Mouse (Mus musculus) CH12.LX (cell line): Measurements from ENCODE around the gene Lrrc49. TPM values are rescaled to one million over a fixed set of nuclear protein-coding genes. Genes with fewer than 3 reads are reported as not detected.

Experiments used
- DNase-seq: peaks from one replicate; pipeline ENCODE4 v3.0.0-alpha.2; 2013; ENCODE audit errors: extremely low read depth
- H3K27ac ChIP-seq: 2 replicates; pipeline ENCODE4 v1.5.1; 2012; ENCODE audit warnings: low read depth, mild to moderate bottlenecking, control low read depth, moderate library complexity; ENCODE audit not compliant: insufficient read depth
- H3K27me3 ChIP-seq: replicated peaks from 2 replicates; pipeline ENCODE3; 2012; ENCODE audit warnings: inconsistent platforms
- H3K36me3 ChIP-seq, 2 experiments: replicated peaks in 1 of 2; 2 replicates each; pipeline versions ENCODE3 to v1.6.1; 2012; ENCODE audit warnings: inconsistent platforms in 1 of 2, low read length in 1 of 2, mild to moderate bottlenecking in 1 of 2, mixed read lengths in 1 of 2, moderate library complexity in 1 of 2; ENCODE audit not compliant: control insufficient read depth in 1 of 2, insufficient read depth in 1 of 2
- H3K4me1 ChIP-seq, 2 experiments: 2 replicates each; pipeline ENCODE4 v1.6.1; 2012; ENCODE audit warnings: inconsistent platforms in 1 of 2, moderate library complexity in 1 of 2; ENCODE audit not compliant: insufficient read depth in 2 of 2, control insufficient read depth in 1 of 2
- H3K4me2 ChIP-seq: 2 replicates; pipeline ENCODE4 v1.6.1; 2012; ENCODE audit warnings: low read depth, mild to moderate bottlenecking, control low read depth; ENCODE audit not compliant: poor library complexity, insufficient read depth, severe bottlenecking
- H3K4me3 ChIP-seq, 3 experiments: fragments of 150-350 bp in 1 of 3; sonication (generic) in 1 of 3; replicated peaks in 1 of 3; 2 replicates each; pipeline versions ENCODE3 to v1.5.1; 2011 to 2012; ENCODE audit warnings: low read depth in 2 of 3, low read length in 2 of 3, mild to moderate bottlenecking in 2 of 3, moderate library complexity in 2 of 3, control low read depth in 1 of 3, improper control_type of control experiment in 1 of 3, inconsistent platforms in 1 of 3, mixed read lengths in 1 of 3; ENCODE audit not compliant: poor library complexity in 1 of 3
- H3K79me2 ChIP-seq: replicated peaks from 2 replicates; pipeline ENCODE4 v1.6.1; 2012; ENCODE audit warnings: mild to moderate bottlenecking, moderate library complexity; ENCODE audit not compliant: control insufficient read depth, poor library complexity, insufficient read depth, severe bottlenecking; ENCODE audit errors: extremely low read depth
- H3K9ac ChIP-seq: 2 replicates; pipeline ENCODE4 v1.6.1; 2012; ENCODE audit warnings: low read depth, mild to moderate bottlenecking, control low read depth, moderate library complexity; ENCODE audit not compliant: insufficient read depth
- H3K9me3 ChIP-seq: replicated peaks from 2 replicates; pipeline ENCODE3; 2012; ENCODE audit warnings: low read length, inconsistent platforms, mixed read lengths
- CHD1 ChIP-seq: IDR thresholded peaks from 2 replicates; pipeline ENCODE4 v1.6.1; 2012; ENCODE audit warnings: low read depth, low read length, improper control_type of control experiment, inconsistent platforms
- E2F4 ChIP-seq: IDR thresholded peaks from 2 replicates; pipeline ENCODE4 v1.6.1; 2011; ENCODE audit warnings: low read depth, low read length, improper control_type of control experiment; ENCODE audit not compliant: insufficient replicate concordance
- ELF1 ChIP-seq: IDR thresholded peaks from 2 replicates; pipeline ENCODE4 v1.6.1; 2014; ENCODE audit warnings: low read depth, mild to moderate bottlenecking, inconsistent platforms, low read length, improper control_type of control experiment
- EP300 ChIP-seq: IDR thresholded peaks from 2 replicates; pipeline ENCODE4 v1.6.1; 2011; ENCODE audit warnings: low read length, improper control_type of control experiment
- HCFC1 ChIP-seq: IDR thresholded peaks from 2 replicates; pipeline ENCODE4 v1.6.1; 2012; ENCODE audit warnings: low read depth, mild to moderate bottlenecking, inconsistent platforms, low read length, improper control_type of control experiment
- IRF4 ChIP-seq: IDR thresholded peaks from 2 replicates; pipeline ENCODE4 v1.6.1; 2014; ENCODE audit warnings: low read depth, mild to moderate bottlenecking, inconsistent platforms, low read length, improper control_type of control experiment
- JUN ChIP-seq: IDR thresholded peaks from 2 replicates; pipeline ENCODE4 v1.6.1; 2011; ENCODE audit warnings: low read depth, mild to moderate bottlenecking, low read length, improper control_type of control experiment, moderate library complexity; ENCODE audit not compliant: insufficient read depth
- KAT2A ChIP-seq: IDR thresholded peaks from 2 replicates; pipeline ENCODE4 v1.6.1; 2012; ENCODE audit warnings: low read length, improper control_type of control experiment, inconsistent platforms; ENCODE audit not compliant: insufficient replicate concordance
- MAFK ChIP-seq: IDR thresholded peaks from 2 replicates; pipeline ENCODE4 v1.6.1; 2011; ENCODE audit warnings: low read length, improper control_type of control experiment; ENCODE audit not compliant: insufficient replicate concordance
- MAX ChIP-seq: IDR thresholded peaks from 2 replicates; pipeline ENCODE4 v1.6.1; 2011; ENCODE audit warnings: low read length, improper control_type of control experiment
- MAZ ChIP-seq: IDR thresholded peaks from 2 replicates; pipeline ENCODE4 v1.6.1; 2012; ENCODE audit warnings: low read depth, mild to moderate bottlenecking, inconsistent platforms, low read length, improper control_type of control experiment, moderate library complexity
- MXI1 ChIP-seq: IDR thresholded peaks from 2 replicates; pipeline ENCODE4 v1.6.1; 2011; ENCODE audit warnings: mild to moderate bottlenecking, low read depth, low read length, improper control_type of control experiment
- NELFE ChIP-seq: IDR thresholded peaks from 2 replicates; pipeline ENCODE4 v1.6.1; 2011; ENCODE audit warnings: low read depth, low read length, improper control_type of control experiment
- PAX5 ChIP-seq: IDR thresholded peaks from 2 replicates; pipeline ENCODE4 v1.6.1; 2012; ENCODE audit warnings: low read length, inconsistent platforms, mixed read lengths
- SIN3A ChIP-seq: IDR thresholded peaks from 2 replicates; pipeline ENCODE4 v1.6.1; 2012; ENCODE audit warnings: low read length, improper control_type of control experiment, inconsistent platforms
- SMC3 ChIP-seq: IDR thresholded peaks from 2 replicates; pipeline ENCODE4 v1.6.1; 2011; ENCODE audit warnings: low read depth, low read length, improper control_type of control experiment
- USF1 ChIP-seq: IDR thresholded peaks from 2 replicates; pipeline ENCODE4 v1.6.1; 2014; ENCODE audit warnings: low read depth, mild to moderate bottlenecking, inconsistent platforms, low read length, improper control_type of control experiment
- ZC3H11A ChIP-seq: IDR thresholded peaks from 2 replicates; pipeline ENCODE4 v1.6.1; 2012; ENCODE audit warnings: low read depth, mild to moderate bottlenecking, inconsistent platforms, low read length, improper control_type of control experiment
- dilution Hi-C: fragments of 300-500 bp; cut with MboI; formaldehyde crosslinking; loops from 2 replicates; pipeline ENCODE4 v1.14.3; 2020; ENCODE audit warnings: low sequenced_read_pairs; ENCODE audit not compliant: extremely low pct_unique_long_range_greater_than_20kb, extremely low pct_ligation_motif_present
- in situ Hi-C: fragments of 300-500 bp; cut with MboI; formaldehyde crosslinking; loops from 3 replicates; pipeline ENCODE4 v1.14.3; 2019; ENCODE audit warnings: low sequenced_read_pairs, low pct_ligation_motif_present, low pct_unique_long_range_greater_than_20kb, mixed read lengths
- polyA plus RNA-seq: library from polyadenylated mRNA; unstranded; fragments of >175 nt; gene quantifications from 2 replicates; pipeline ENCODE4 v1.2.1, GENCODE M21; 2012; ENCODE audit warnings: low read depth; ENCODE audit not compliant: insufficient read length
- total RNA-seq, 2 experiments: library from RNA; depleted of rRNA; stranded (reverse); fragments of 300-350 nt in 1 of 2; fragments of >200 nt in 1 of 2; gene quantifications; 2 replicates each; pipeline ENCODE4 v1.2.3; 2012 to 2014

Gene Lrrc49
- total and polyA plus RNA-seq, 3 experiments = 3.1 to 6.6 (median 6.2) TPM

DNA sequence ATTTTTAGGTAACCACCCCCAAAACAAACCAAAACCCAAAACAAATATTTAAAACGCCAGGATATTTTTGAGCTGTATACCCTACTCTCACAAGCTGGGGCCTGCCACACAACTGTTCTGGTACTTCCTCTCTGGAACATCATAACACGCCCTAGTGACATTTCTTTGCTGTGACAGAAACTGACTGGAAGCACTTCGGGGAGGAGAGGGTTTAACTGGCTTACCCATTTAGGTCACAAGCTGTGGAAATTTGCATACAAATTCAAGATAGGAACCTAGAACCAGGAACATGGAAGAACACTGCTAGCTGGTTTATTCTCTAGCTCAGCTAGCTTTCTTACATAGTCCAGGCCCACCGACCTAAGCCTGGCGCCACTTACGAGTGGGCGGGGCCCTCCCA lies 92.6 kb downstream of the Lrrc49 start:
- no peak for TF ChIP-seq CHD1
- TF ChIP-seq, all 38 proteins: peak for 0
- H3K36me3 ChIP-seq = peaks cover 2 to 16% of the 10 kb centered on the region in 2 experiments
- dilution Hi-C loops = no loop called here

DNA sequence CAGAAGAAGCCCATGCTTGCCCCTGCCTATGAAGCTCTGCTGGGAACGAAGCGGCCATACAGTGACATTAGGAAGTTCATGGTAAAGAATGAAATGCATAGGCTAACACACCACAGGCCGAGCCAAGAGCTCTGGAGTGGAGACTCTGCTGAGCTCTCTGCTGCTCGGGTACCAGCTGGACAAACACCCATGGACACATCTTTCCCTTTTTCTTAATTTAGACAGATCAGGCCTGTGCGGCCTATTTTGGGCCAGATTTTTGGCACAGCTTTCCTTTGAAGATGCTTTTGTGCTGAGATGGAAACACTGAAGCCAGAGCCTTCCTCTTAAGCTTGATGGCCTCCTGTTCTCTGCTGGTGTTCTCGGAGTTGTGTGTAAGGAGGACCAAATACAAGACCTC lies 95.0 kb downstream of the Lrrc49 start:
- no peaks in the 10 kb centered on the region for H3K9me3 ChIP-seq
- no peak overlapping the region for H3K9ac ChIP-seq
- no peak overlapping the region for H3K27ac ChIP-seq
- no peak overlapping the region for H3K4me2 ChIP-seq
- in situ Hi-C loops = loop anchor here (10.0 kb wide), 1 partner anchor 348 kb away; no protein-coding TSS in a partner anchor
- TF ChIP-seq MXI1 = no peak
- no peak for TF ChIP-seq IRF4
- no peak for TF ChIP-seq NELFE
- no peak for TF ChIP-seq PAX5
- no peak for TF ChIP-seq ELF1
- TF ChIP-seq JUN = no peak
- no peak for TF ChIP-seq EP300
- TF ChIP-seq MAFK = no peak
- TF ChIP-seq HCFC1 = no peak
- TF ChIP-seq, all 38 proteins: peak for 0
- Histone ChIP-seq H3K4me3 (no peak overlapping the region), H3K36me3 (peaks cover 0 to 18% of the 10 kb centered on the region in 2 experiments), H3K79me2 (no peaks in the 10 kb centered on the region), H3K27me3 (no peaks in the 10 kb centered on the region), H3K4me1 (peaks cover 4 to 15% of the 10 kb centered on the region in 2 experiments; a peak in 3 of 4 replicates)
- dilution Hi-C loops = no loop called here
- no peak for DNase-seq

More for the DNA sequence above, 92.6 kb downstream of the Lrrc49 start:
- no peak overlapping the region; the same call in 1 of the 2 replicates for H3K27ac ChIP-seq
- H3K4me2 ChIP-seq = no peak overlapping the region
- H3K9me3 ChIP-seq = no peaks in the 10 kb centered on the region
- no peaks in the 10 kb centered on the region for H3K79me2 ChIP-seq
- peaks cover 4 to 15% of the 10 kb centered on the region in 2 experiments; a peak in 3 of 4 replicates for H3K4me1 ChIP-seq
- H3K27me3 ChIP-seq = no peaks in the 10 kb centered on the region
- no peak overlapping the region for H3K4me3 ChIP-seq
- DNase-seq = peak; percentile 57
- in situ Hi-C loops = loop anchor here (10.0 kb wide), 1 partner anchor 351 kb away; no protein-coding TSS in a partner anchor
- no peak overlapping the region for H3K9ac ChIP-seq

DNA sequence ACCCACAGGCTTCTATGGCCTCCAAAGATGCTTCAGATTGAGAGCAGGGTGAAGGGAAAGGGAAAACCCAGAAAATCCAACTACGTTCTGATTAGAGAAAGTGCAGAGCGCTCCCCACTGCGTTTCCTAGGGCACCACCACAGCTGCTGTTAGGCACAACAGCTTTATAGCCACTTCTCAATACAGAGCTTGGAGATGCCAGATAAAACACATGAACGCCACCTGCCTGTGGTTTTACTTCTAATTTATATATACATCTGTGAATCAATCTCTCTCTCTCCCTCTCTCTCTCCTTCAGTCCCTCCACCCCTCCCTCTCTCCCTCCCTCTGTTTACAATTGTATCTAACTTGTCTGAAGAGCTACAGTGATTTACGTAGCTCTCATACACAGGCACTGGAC lies 95.6 kb downstream of the Lrrc49 start:
- Histone ChIP-seq H3K4me2 (no peak overlapping the region), H3K36me3 (peaks cover 0 to 18% of the 10 kb centered on the region in 2 experiments), H3K9ac (no peak overlapping the region), H3K27me3 (no peaks in the 10 kb centered on the region), H3K9me3 (no peaks in the 10 kb centered on the region), H3K79me2 (no peaks in the 10 kb centered on the region), H3K4me1 (peaks cover 4 to 15% of the 10 kb centered on the region in 2 experiments; a peak in 3 of 4 replicates), H3K4me3 (no peak overlapping the region), H3K27ac (no peak overlapping the region)
- dilution Hi-C loops = no loop called here
- in situ Hi-C loops = loop anchor here (10.0 kb wide), 1 partner anchor 348 kb away; no protein-coding TSS in a partner anchor
- no peak for DNase-seq
- TF ChIP-seq MXI1 = no peak
- no peak for TF ChIP-seq SMC3
- TF ChIP-seq CHD1 = no peak
- TF ChIP-seq MAFK = no peak
- TF ChIP-seq ELF1 = no peak
- no peak for TF ChIP-seq MAX
- TF ChIP-seq MAZ = no peak
- no peak for TF ChIP-seq NELFE
- TF ChIP-seq KAT2A = no peak
- no peak for TF ChIP-seq E2F4
- TF ChIP-seq USF1 = no peak
- no peak for TF ChIP-seq SIN3A
- no peak for TF ChIP-seq ZC3H11A
